Mouse (Mus musculus) forebrain, embryonic 12.5 days (tissue): ENCODE data around the gene Wfikkn2. TPM values are rescaled to one million over a fixed set of nuclear protein-coding genes. Genes with fewer than 3 reads are reported as not detected.
A peak's percentile ranks its signal among the peaks of the same experiment; 100 is the strongest.

Source experiments
- ATAC-seq: fragments of 200-750 bp; cut with Nextera tagmentation; 2 replicates; pipeline ENCODE4 v1.8.0; 2017; ENCODE audit warnings: moderate TSS enrichment; ENCODE audit not compliant: low FRiP score
- H3K27ac ChIP-seq: fragments of 300-500 bp; sonication (generic); 2 replicates; pipeline ENCODE4 v1.5.1; 2016; ENCODE audit warnings: mild to moderate bottlenecking
- H3K27me3 ChIP-seq: fragments of 300-500 bp; sonication (generic); 2 replicates; pipeline ENCODE4 v1.6.1; 2016; ENCODE audit warnings: mild to moderate bottlenecking
- H3K36me3 ChIP-seq: fragments of 300-500 bp; sonication (generic); replicated peaks from 2 replicates; pipeline ENCODE4 v1.6.1; 2016; ENCODE audit warnings: mild to moderate bottlenecking
- H3K4me1 ChIP-seq: fragments of 300-500 bp; sonication (generic); 2 replicates; pipeline ENCODE4 v1.6.1; 2016
- H3K4me2 ChIP-seq: fragments of 300-500 bp; sonication (generic); 2 replicates; pipeline ENCODE4 v1.6.1; 2016; ENCODE audit warnings: mild to moderate bottlenecking, moderate library complexity
- H3K4me3 ChIP-seq: fragments of 300-500 bp; sonication (generic); replicated peaks from 2 replicates; pipeline ENCODE4 v1.5.1; 2016; ENCODE audit warnings: mild to moderate bottlenecking
- H3K9ac ChIP-seq: fragments of 300-500 bp; sonication (generic); 2 replicates; pipeline ENCODE4 v1.6.1; 2016; ENCODE audit warnings: mild to moderate bottlenecking
- H3K9me3 ChIP-seq: fragments of 300-500 bp; sonication (generic); 2 replicates; pipeline ENCODE4 v1.6.1; 2016
- WGBS: fragments of 180-500 bp; shearing (Covaris S2); methylation state at CpG from one replicate; pipeline ENCODE4 v1.1.7; 2016; 5-methylcytosine and 5-hydroxymethylcytosine counted together
- polyA plus RNA-seq: library from polyadenylated mRNA; unstranded; fragments of >200 nt; fragmentation: Nextera tagmentation; extraction: Ambion mirVana; gene quantifications from 2 replicates; pipeline ENCODE4 v1.2.1, GENCODE M21; 2016

Wfikkn2 gene
- 4.4 and 5.1 TPM in 2 replicates for polyA plus RNA-seq

GRCm38 (mm10) chr11:94245955-94246788 is at the start of gene Wfikkn2:
Gene Wfikkn2, minus strand, starts transcription at chr11:94246005.
- Histone ChIP-seq H3K9ac (no peak within 1 kb of the TSS), H3K36me3 (no peaks in the 10 kb centered on the region), H3K4me2 (peak within 1 kb of the TSS; percentile 24; the same call in 1 of the 2 replicates), H3K27ac (peak within 1 kb of the TSS; percentile 83), H3K9me3 (no peaks in the 10 kb centered on the region), H3K4me3 (no peak within 1 kb of the TSS), H3K4me1 (peaks cover 49% of the 10 kb centered on the region), H3K27me3 (peaks cover 24% of the 10 kb centered on the region)
- peak; percentile 84 for ATAC-seq
- WGBS, result 49% methylated on average over 17 of the region's 17 CpGs

GRCm38 (mm10) chr11:94294996-94295845 is 49.4 kb upstream of the Wfikkn2 start:
- Histone ChIP-seq H3K4me1 (no peaks in the 10 kb centered on the region), H3K4me2 (no peak overlapping the region), H3K4me3 (no peak overlapping the region), H3K27ac (0 out of 2 replicates have a peak overlapping the region, but pooled peaks have one; percentile 6), H3K9ac (no peak overlapping the region), H3K27me3 (no peaks in the 10 kb centered on the region), H3K9me3 (no peaks in the 10 kb centered on the region), H3K36me3 (peaks cover 89% of the 10 kb centered on the region)
- 69% methylated on average over 9 of the region's 9 CpGs for WGBS
- no peak for ATAC-seq

- WGBS, result 94% methylated on average over 10 of the region's 10 CpGs
- Histone ChIP-seq H3K9ac (no peak overlapping the region), H3K36me3 (peaks cover 91% of the 10 kb centered on the region), H3K4me3 (no peak overlapping the region), H3K9me3 (no peaks in the 10 kb centered on the region), H3K27ac (no peak overlapping the region), H3K27me3 (no peaks in the 10 kb centered on the region), H3K4me1 (no peaks in the 10 kb centered on the region), H3K4me2 (no peak overlapping the region)
- no peak for ATAC-seq
Observed at GRCm38 (mm10) chr11:94290062-94290740, 44.4 kb upstream of the Wfikkn2 start.

- Histone ChIP-seq H3K27ac (no peak overlapping the region), H3K9ac (no peak overlapping the region), H3K36me3 (peaks cover 86% of the 10 kb centered on the region), H3K9me3 (no peaks in the 10 kb centered on the region), H3K4me2 (no peak overlapping the region), H3K4me3 (no peak overlapping the region), H3K27me3 (no peaks in the 10 kb centered on the region), H3K4me1 (no peaks in the 10 kb centered on the region)
- WGBS, result 97% methylated on average over 5 of the region's 5 CpGs
- ATAC-seq, result no peak
Observed at GRCm38 (mm10) chr11:94287105-94287504, 41.3 kb upstream of the Wfikkn2 start.

GRCm38 (mm10) chr11:94285886-94286574 is 40.2 kb upstream of the Wfikkn2 start:
- no peaks in the 10 kb centered on the region for H3K27me3 ChIP-seq
- H3K4me3 ChIP-seq, result no peak overlapping the region
- no peak for ATAC-seq
- no peak overlapping the region for H3K27ac ChIP-seq
- no peaks in the 10 kb centered on the region for H3K4me1 ChIP-seq
- WGBS, result 92% methylated on average over 11 of the region's 11 CpGs
- H3K4me2 ChIP-seq, result no peak overlapping the region
- H3K9me3 ChIP-seq, result no peaks in the 10 kb centered on the region
- no peak overlapping the region for H3K9ac ChIP-seq
- peaks cover 77% of the 10 kb centered on the region for H3K36me3 ChIP-seq

- WGBS, result 98% methylated on average over 6 of the region's 6 CpGs
- H3K36me3 ChIP-seq, result peaks cover 54% of the 10 kb centered on the region
Observed at GRCm38 (mm10) chr11:94283536-94284099, 37.8 kb upstream of the Wfikkn2 start.

GRCm38 (mm10) chr11:94282291-94282690 is 36.5 kb upstream of the Wfikkn2 start:
- no peaks in the 10 kb centered on the region for H3K9me3 ChIP-seq
- H3K4me2 ChIP-seq, result no peak overlapping the region
- H3K4me3 ChIP-seq, result no peak overlapping the region
- H3K9ac ChIP-seq, result no peak overlapping the region
- H3K4me1 ChIP-seq, result peaks cover 2% of the 10 kb centered on the region
- peaks cover 40% of the 10 kb centered on the region for H3K36me3 ChIP-seq
- H3K27me3 ChIP-seq, result no peaks in the 10 kb centered on the region
- H3K27ac ChIP-seq, result peak overlapping the region; percentile 19; the same call in 1 of the 2 replicates
- WGBS, result 66% methylated on average over 5 of the region's 5 CpGs
- no peak for ATAC-seq

More at GRCm38 (mm10) chr11:94283536-94284099, 37.8 kb upstream of the Wfikkn2 start:
- Histone ChIP-seq H3K27ac (no peak overlapping the region), H3K4me2 (no peak overlapping the region), H3K9ac (no peak overlapping the region), H3K4me1 (no peaks in the 10 kb centered on the region), H3K27me3 (no peaks in the 10 kb centered on the region), H3K4me3 (no peak overlapping the region), H3K9me3 (no peaks in the 10 kb centered on the region)
- ATAC-seq, result no peak

GRCm38 (mm10) chr11:94281199-94282181 is 35.7 kb upstream of the Wfikkn2 start, which contains the start of gene Gm21885:
Gene Gm21885, plus strand, starts transcription at chr11:94281873.
- Histone ChIP-seq H3K9ac (no peak within 1 kb of the TSS), H3K36me3 (peaks cover 32% of the 10 kb centered on the region), H3K9me3 (no peaks in the 10 kb centered on the region), H3K4me1 (peaks cover 9% of the 10 kb centered on the region), H3K4me2 (no peak within 1 kb of the TSS), H3K27me3 (no peaks in the 10 kb centered on the region), H3K27ac (peak within 1 kb of the TSS; percentile 19; the same call in 1 of the 2 replicates), H3K4me3 (no peak within 1 kb of the TSS)
- 90% methylated on average over 11 of the region's 11 CpGs for WGBS
- no peak for ATAC-seq

GRCm38 (mm10) chr11:94276869-94277337 is 31.1 kb upstream of the Wfikkn2 start:
- 7% methylated on average over 20 of the region's 20 CpGs for WGBS
- Histone ChIP-seq H3K36me3 (no peaks in the 10 kb centered on the region), H3K27ac (no peak overlapping the region), H3K4me1 (peaks cover 15% of the 10 kb centered on the region), H3K27me3 (no peaks in the 10 kb centered on the region), H3K4me3 (peak overlapping the region; percentile 24), H3K4me2 (peak overlapping the region; percentile 53), H3K9me3 (no peaks in the 10 kb centered on the region), H3K9ac (peak overlapping the region; percentile 53)
- peak; percentile 84 for ATAC-seq

- H3K4me1 ChIP-seq, result peaks cover 15% of the 10 kb centered on the region
- no peak overlapping the region for H3K4me3 ChIP-seq
- H3K27me3 ChIP-seq, result no peaks in the 10 kb centered on the region
- no peak overlapping the region for H3K4me2 ChIP-seq
- H3K27ac ChIP-seq, result no peak overlapping the region
- no peaks in the 10 kb centered on the region for H3K36me3 ChIP-seq
- H3K9me3 ChIP-seq, result no peaks in the 10 kb centered on the region
- H3K9ac ChIP-seq, result no peak overlapping the region
- WGBS, result 89% methylated on average over 2 of the region's 2 CpGs
- ATAC-seq, result no peak
Observed at GRCm38 (mm10) chr11:94275686-94276085, 29.9 kb upstream of the Wfikkn2 start.
